Mouse (Mus musculus): ENCODE data around the gene Rnf216. TPM values are rescaled to one million over a fixed set of nuclear protein-coding genes. Genes with fewer than 3 reads are reported as not detected.

Rnf216 gene
- polyA plus RNA-seq, 1 experiment from 2014 or later = 46.9 TPM

- no peak overlapping the region for H3K4me2 ChIP-seq
- H3K4me1 ChIP-seq = no peaks in the 10 kb centered on the region
- H3K4me3 ChIP-seq (replicated peaks) = no peak overlapping the region
- no peaks in the 10 kb centered on the region for H3K36me3 ChIP-seq
- no peak overlapping the region for H3K9ac ChIP-seq
- 0 out of 2 replicates have a peak, but pooled peaks cover 2% of the 10 kb centered on the region for H3K9me3 ChIP-seq (replicated peaks)
- WGBS = 93% methylated on average over 7 of the region's 7 CpGs
- no peak overlapping the region for H3K27ac ChIP-seq
- H3K27me3 ChIP-seq = no peaks in the 10 kb centered on the region
- no peak for ATAC-seq (replicated peaks; ENCODE audit: low FRiP score)
These were observed 17.5 kb upstream of the Rnf216 start for GRCm38 (mm10) chr5:143130342-143130741.

- Histone ChIP-seq H3K27ac (no peak overlapping the region), H3K27me3 (no peaks in the 10 kb centered on the region), H3K4me2 (no peak overlapping the region), H3K4me1 (no peaks in the 10 kb centered on the region), H3K9me3 (replicated peaks) (0 out of 2 replicates have a peak, but pooled peaks cover 2% of the 10 kb centered on the region), H3K36me3 (no peaks in the 10 kb centered on the region), H3K9ac (no peak overlapping the region), H3K4me3 (replicated peaks) (no peak overlapping the region)
- 94% methylated on average over 16 of the region's 16 CpGs for WGBS
- no peak for ATAC-seq (replicated peaks; ENCODE audit: low FRiP score)
These were observed 16.3 kb upstream of the Rnf216 start for GRCm38 (mm10) chr5:143129101-143129500.

GRCm38 (mm10) chr5:143127837-143128236 lies 15.0 kb upstream of the Rnf216 start:
- H3K9me3 ChIP-seq (replicated peaks) = 0 out of 2 replicates have a peak, but pooled peaks cover 2% of the 10 kb centered on the region
- H3K36me3 ChIP-seq = no peaks in the 10 kb centered on the region
- no peak overlapping the region for H3K4me2 ChIP-seq
- no peaks in the 10 kb centered on the region for H3K4me1 ChIP-seq
- H3K4me3 ChIP-seq (replicated peaks) = no peak overlapping the region
- H3K9ac ChIP-seq = no peak overlapping the region
- no peaks in the 10 kb centered on the region for H3K27me3 ChIP-seq
- no peak for ATAC-seq (replicated peaks; ENCODE audit: low FRiP score)
- H3K27ac ChIP-seq = no peak overlapping the region
- WGBS = 76% methylated on average over 8 of the region's 8 CpGs

- 66% methylated on average over 4 of the region's 4 CpGs for WGBS
- no peak overlapping the region for H3K4me3 ChIP-seq (replicated peaks)
These were observed 14.1 kb upstream of the Rnf216 start for GRCm38 (mm10) chr5:143126908-143127307.

GRCm38 (mm10) chr5:143126089-143126488 lies 13.3 kb upstream of the Rnf216 start:
- Histone ChIP-seq H3K4me1 (no peaks in the 10 kb centered on the region), H3K27me3 (no peaks in the 10 kb centered on the region), H3K4me3 (replicated peaks) (no peak overlapping the region), H3K9me3 (replicated peaks) (0 out of 2 replicates have a peak, but pooled peaks cover 2% of the 10 kb centered on the region), H3K9ac (no peak overlapping the region), H3K27ac (no peak overlapping the region), H3K4me2 (no peak overlapping the region), H3K36me3 (no peaks in the 10 kb centered on the region)
- 84% methylated on average over 9 of the region's 9 CpGs for WGBS
- no peak for ATAC-seq (replicated peaks; ENCODE audit: low FRiP score)

More at GRCm38 (mm10) chr5:143126908-143127307, 14.1 kb upstream of the Rnf216 start:
- H3K27ac ChIP-seq = no peak overlapping the region
- no peak overlapping the region for H3K4me2 ChIP-seq
- H3K9ac ChIP-seq = no peak overlapping the region
- ATAC-seq (replicated peaks; ENCODE audit: low FRiP score) = no peak
- H3K27me3 ChIP-seq = no peaks in the 10 kb centered on the region
- no peaks in the 10 kb centered on the region for H3K4me1 ChIP-seq
- 0 out of 2 replicates have a peak, but pooled peaks cover 2% of the 10 kb centered on the region for H3K9me3 ChIP-seq (replicated peaks)
- H3K36me3 ChIP-seq = no peaks in the 10 kb centered on the region

- H3K27me3 ChIP-seq = no peaks in the 10 kb centered on the region
- H3K9me3 ChIP-seq (replicated peaks) = 0 out of 2 replicates have a peak, but pooled peaks cover 2% of the 10 kb centered on the region
- no peak overlapping the region for H3K27ac ChIP-seq
- no peak for ATAC-seq (replicated peaks; ENCODE audit: low FRiP score)
- no peak overlapping the region for H3K9ac ChIP-seq
- no peaks in the 10 kb centered on the region for H3K4me1 ChIP-seq
- no peak overlapping the region for H3K4me3 ChIP-seq (replicated peaks)
- H3K36me3 ChIP-seq = no peaks in the 10 kb centered on the region
- H3K4me2 ChIP-seq = no peak overlapping the region
- WGBS = 77% methylated on average over 7 of the region's 7 CpGs
These were observed 12.8 kb upstream of the Rnf216 start for GRCm38 (mm10) chr5:143125601-143126000.

GRCm38 (mm10) chr5:143124805-143125378 lies 12.1 kb upstream of the Rnf216 start:
- Histone ChIP-seq H3K9me3 (replicated peaks) (0 out of 2 replicates have a peak, but pooled peaks cover 2% of the 10 kb centered on the region), H3K4me3 (replicated peaks) (no peak overlapping the region), H3K36me3 (no peaks in the 10 kb centered on the region), H3K27ac (no peak overlapping the region), H3K9ac (no peak overlapping the region), H3K4me1 (no peaks in the 10 kb centered on the region), H3K4me2 (no peak overlapping the region), H3K27me3 (no peaks in the 10 kb centered on the region)
- ATAC-seq (replicated peaks; ENCODE audit: low FRiP score) = no peak
- WGBS = 81% methylated on average over 4 of the region's 4 CpGs

GRCm38 (mm10) chr5:143122673-143123072 lies 9.9 kb upstream of the Rnf216 start:
- H3K9me3 ChIP-seq (replicated peaks) = 0 out of 2 replicates have a peak, but pooled peaks cover under 1% of the 10 kb centered on the region
- 16% methylated on average over 1 of the region's 1 CpGs for WGBS
- no peaks in the 10 kb centered on the region for H3K4me1 ChIP-seq
- no peak overlapping the region for H3K4me2 ChIP-seq
- H3K9ac ChIP-seq = no peak overlapping the region
- ATAC-seq (replicated peaks; ENCODE audit: low FRiP score) = no peak
- no peaks in the 10 kb centered on the region for H3K36me3 ChIP-seq
- no peak overlapping the region for H3K4me3 ChIP-seq (replicated peaks)
- no peaks in the 10 kb centered on the region for H3K27me3 ChIP-seq
- no peak overlapping the region for H3K27ac ChIP-seq

- no peaks in the 10 kb centered on the region for H3K4me1 ChIP-seq
- 68% methylated on average over 8 of the region's 8 CpGs for WGBS
These were observed 9.3 kb upstream of the Rnf216 start for GRCm38 (mm10) chr5:143122125-143122524.

GRCm38 (mm10) chr5:143106842-143107241 lies 6.0 kb downstream of the Rnf216 start:
- no peaks in the 10 kb centered on the region for H3K27me3 ChIP-seq
- H3K4me3 ChIP-seq (replicated peaks) = no peak overlapping the region
- 0 out of 2 replicates have a peak, but pooled peaks cover 5% of the 10 kb centered on the region for H3K36me3 ChIP-seq
- no peaks in the 10 kb centered on the region for H3K9me3 ChIP-seq (replicated peaks)
- H3K9ac ChIP-seq = no peak overlapping the region
- H3K27ac ChIP-seq = no peak overlapping the region
- 88% methylated on average over 3 of the region's 3 CpGs for WGBS
- H3K4me2 ChIP-seq = no peak overlapping the region
- no peak for ATAC-seq (replicated peaks; ENCODE audit: low FRiP score)
- H3K4me1 ChIP-seq = peaks cover 17% of the 10 kb centered on the region

More at GRCm38 (mm10) chr5:143122125-143122524, 9.3 kb upstream of the Rnf216 start:
- H3K27ac ChIP-seq = no peak overlapping the region
- no peak overlapping the region for H3K4me3 ChIP-seq (replicated peaks)
- no peak overlapping the region for H3K9ac ChIP-seq
- no peak overlapping the region for H3K4me2 ChIP-seq
- no peaks in the 10 kb centered on the region for H3K27me3 ChIP-seq
- no peaks in the 10 kb centered on the region for H3K36me3 ChIP-seq
- no peak for ATAC-seq (replicated peaks; ENCODE audit: low FRiP score)
- 0 out of 2 replicates have a peak, but pooled peaks cover 3% of the 10 kb centered on the region for H3K9me3 ChIP-seq (replicated peaks)

- Histone ChIP-seq H3K27me3 (no peaks in the 10 kb centered on the region), H3K4me1 (0 out of 2 replicates have a peak, but pooled peaks cover 3% of the 10 kb centered on the region), H3K9ac (no peak overlapping the region), H3K4me2 (no peak overlapping the region), H3K4me3 (replicated peaks) (no peak overlapping the region), H3K9me3 (replicated peaks) (no peaks in the 10 kb centered on the region), H3K27ac (no peak overlapping the region), H3K36me3 (0 out of 2 replicates have a peak, but pooled peaks cover 2% of the 10 kb centered on the region)
- 90% methylated on average over 2 of the region's 2 CpGs for WGBS
- no peak for ATAC-seq (replicated peaks; ENCODE audit: low FRiP score)
These were observed 9.6 kb downstream of the Rnf216 start for GRCm38 (mm10) chr5:143103231-143103630.

GRCm38 (mm10) chr5:143101626-143102025 lies 11.2 kb downstream of the Rnf216 start:
- no peak overlapping the region for H3K9ac ChIP-seq
- H3K27me3 ChIP-seq = no peaks in the 10 kb centered on the region
- WGBS = 85% methylated on average over 1 of the region's 1 CpGs
- H3K36me3 ChIP-seq = peaks cover under 1% of the 10 kb centered on the region; the same call in 1 of the 2 replicates
- no peak for ATAC-seq (replicated peaks; ENCODE audit: low FRiP score)
- H3K4me1 ChIP-seq = 0 out of 2 replicates have a peak, but pooled peaks cover under 1% of the 10 kb centered on the region
- H3K9me3 ChIP-seq (replicated peaks) = no peaks in the 10 kb centered on the region
- no peak overlapping the region for H3K4me2 ChIP-seq
- no peak overlapping the region for H3K4me3 ChIP-seq (replicated peaks)
- H3K27ac ChIP-seq = no peak overlapping the region

Data from kidney, embryonic 15.5 days (tissue).